Mouse (Mus musculus) C2C12 (cell line): ENCODE data around the gene St3gal3.

Experiments
- CEBPB ChIP-seq: IDR thresholded peaks from one replicate; pipeline ENCODE4 v1.6.1; 2011; ENCODE audit warnings: low read depth, mild to moderate bottlenecking, control low read depth, moderate library complexity
- CTCF ChIP-seq: IDR thresholded peaks from one replicate; pipeline ENCODE4 v1.5.1; 2011; ENCODE audit not compliant: control insufficient read depth, insufficient read depth, insufficient read length
- FOSL1 ChIP-seq: IDR thresholded peaks from one replicate; pipeline ENCODE4 v1.8.0; 2011; ENCODE audit warnings: mild to moderate bottlenecking, low read length; ENCODE audit not compliant: poor library complexity, insufficient read depth, severe bottlenecking
- MAX ChIP-seq: IDR thresholded peaks from one replicate; pipeline ENCODE4 v1.6.1; 2011; ENCODE audit warnings: mild to moderate bottlenecking, control low read depth
- MYOD1 ChIP-seq: IDR thresholded peaks from one replicate; pipeline ENCODE4 v1.6.1; 2011; ENCODE audit warnings: low read depth; ENCODE audit not compliant: control insufficient read depth, insufficient read length
- MYOG ChIP-seq: IDR thresholded peaks from one replicate; pipeline ENCODE4 v1.6.1; 2011; ENCODE audit not compliant: control insufficient read depth, insufficient read length; ENCODE audit errors: extremely low read depth
- USF1 ChIP-seq: IDR thresholded peaks from one replicate; pipeline ENCODE4 v1.6.1; 2011; ENCODE audit warnings: low read depth, mild to moderate bottlenecking, control low read depth, moderate library complexity

DNA sequence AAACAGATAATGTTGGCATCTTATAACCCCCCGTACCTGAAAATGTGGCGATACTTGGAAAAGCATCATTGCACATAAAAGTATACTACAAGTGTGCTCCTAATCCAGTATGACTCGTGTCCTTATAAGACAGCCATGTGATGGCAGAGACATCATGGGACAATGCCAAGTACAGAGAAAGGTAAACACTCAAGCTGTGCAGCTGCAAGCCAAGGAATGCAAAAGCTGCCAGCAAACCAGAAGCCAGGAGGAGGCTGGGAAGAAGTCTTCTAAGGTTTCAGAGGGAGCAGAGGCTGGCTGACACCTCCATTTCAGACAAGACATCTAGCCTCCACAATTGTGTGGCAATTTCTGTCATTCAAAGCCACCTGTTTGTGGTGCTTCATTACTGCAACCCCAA lies 228.5 kb downstream of the St3gal3 start:
- TF ChIP-seq MAX, result no peak
- TF ChIP-seq CTCF, result no peak
- TF ChIP-seq MYOD1, result no peak
- TF ChIP-seq CEBPB, result no peak
- no peak for TF ChIP-seq USF1
- no peak for TF ChIP-seq FOSL1
- no peak for TF ChIP-seq MYOG
